Mouse (Mus musculus) megakaryocyte, adult 5-6 weeks (primary cell): ENCODE results near the gene Abca13. TPM values are rescaled to one million over a fixed set of nuclear protein-coding genes. Genes with fewer than 3 reads are reported as not detected.
A peak's percentile ranks its signal among the peaks of the same experiment; 100 is the strongest.
"Not testable (repeated sequence)": the region's sequence is repeated elsewhere in the genome, so short reads cannot be mapped to it uniquely, and the experiment has no call there.

ENCODE experiments used
- ATAC-seq: 2 replicates; pipeline ENCODE4 v1.8.0; 2016; ENCODE audit warnings: mild to moderate bottlenecking, inconsistent platforms; ENCODE audit not compliant: poor library complexity, severe bottlenecking
- total RNA-seq, 2 experiments: library from RNA; stranded (forward) in 1 of 2; stranded (reverse) in 1 of 2; fragments of 153-499, 151-499 nt in 1 of 2; fragments of 221-1000, 200-1000 nt in 1 of 2; gene quantifications; 2 replicates each; pipeline versions ENCODE4 v1.2.3 to v1.2.4; 2015 to 2017

Abca13 gene
- total RNA-seq (2015): 14.7 and 18.4 TPM in 2 replicates
- 13.4 and 19.0 TPM in 2 replicates for total RNA-seq (2017)

GRCm38 (mm10) chr11:9191555-9192131 is at the start of gene Abca13:
Abca13 (plus strand) TSS chr11:9191942.
- peak; percentile 76 for ATAC-seq

- peak; percentile 69 for ATAC-seq
Measured at GRCm38 (mm10) chr11:9145113-9145512, 46.6 kb upstream of the Abca13 start.

- no peak for ATAC-seq
Measured at GRCm38 (mm10) chr11:9146115-9146514, 45.6 kb upstream of the Abca13 start.

- ATAC-seq: peak; percentile 92
Measured at GRCm38 (mm10) chr11:9146683-9147082, 45.1 kb upstream of the Abca13 start.

GRCm38 (mm10) chr11:9148206-9148605 is 43.5 kb upstream of the Abca13 start:
- no peak for ATAC-seq

GRCm38 (mm10) chr11:9150403-9150802 is 41.3 kb upstream of the Abca13 start:
- not testable (repeated sequence) for ATAC-seq

GRCm38 (mm10) chr11:9159953-9160352 is 31.8 kb upstream of the Abca13 start:
- no peak for ATAC-seq

GRCm38 (mm10) chr11:9167331-9167730 is 24.4 kb upstream of the Abca13 start:
- ATAC-seq: no peak

GRCm38 (mm10) chr11:9181477-9181876 is 10.3 kb upstream of the Abca13 start:
- peak; percentile 62 for ATAC-seq

- not testable (repeated sequence) for ATAC-seq
Measured at GRCm38 (mm10) chr11:9189471-9189870, 2.3 kb upstream of the Abca13 start.

GRCm38 (mm10) chr11:9190772-9191554 is 779 bp upstream of the Abca13 start:
- peak; percentile 89 for ATAC-seq

- no peak for ATAC-seq
Measured at GRCm38 (mm10) chr11:9194861-9195260, 3.1 kb downstream of the Abca13 start.

- peak; percentile 64 for ATAC-seq
Measured at GRCm38 (mm10) chr11:9199868-9200267, 8.1 kb downstream of the Abca13 start.

- no peak for ATAC-seq
Measured at GRCm38 (mm10) chr11:9210707-9211106, 19.0 kb downstream of the Abca13 start.

GRCm38 (mm10) chr11:9213580-9213979 is 21.8 kb downstream of the Abca13 start:
- ATAC-seq: no peak

- no peak for ATAC-seq
Measured at GRCm38 (mm10) chr11:9216252-9216651, 24.5 kb downstream of the Abca13 start.

- no peak for ATAC-seq
Measured at GRCm38 (mm10) chr11:9220501-9220900, 28.8 kb downstream of the Abca13 start.

- ATAC-seq: no peak
Measured at GRCm38 (mm10) chr11:9221646-9222045, 29.9 kb downstream of the Abca13 start.

- peak; percentile 86 for ATAC-seq
Measured at GRCm38 (mm10) chr11:9226399-9226798, 34.7 kb downstream of the Abca13 start.

- ATAC-seq: peak; percentile 49; the same call in 1 of the 2 replicates
Measured at GRCm38 (mm10) chr11:9249627-9250026, 57.9 kb downstream of the Abca13 start.

- not testable (repeated sequence) for ATAC-seq
Measured at GRCm38 (mm10) chr11:9263072-9263471, 71.3 kb downstream of the Abca13 start.

- ATAC-seq: no peak
Measured at GRCm38 (mm10) chr11:9269090-9269489, 77.3 kb downstream of the Abca13 start.
